Mouse (Mus musculus): ENCODE measurements around the gene Trip10. TPM values are rescaled to one million over a fixed set of nuclear protein-coding genes. Genes with fewer than 3 reads are reported as not detected.

The Trip10 gene
- polyA plus RNA-seq, 1 experiment from 2014 or later: 10.4 TPM

- no peaks in the 10 kb centered on the region for H3K27me3 ChIP-seq (ENCODE audit: control insufficient read depth, insufficient read depth, low read depth, low read length)
- 82% methylated on average over 22 of the region's 22 CpGs for WGBS (ENCODE audit: insufficient replicate concordance)
- no peak overlapping the region for H3K9ac ChIP-seq (ENCODE audit: low read depth, low read length)
- no peak for ATAC-seq (ENCODE audit: low read depth)
- no peak overlapping the region for H3K4me3 ChIP-seq (ENCODE audit: low read depth, low read length)
- no peaks in the 10 kb centered on the region for H3K9me3 ChIP-seq (replicated peaks; ENCODE audit: control insufficient read depth, low read length)
- H3K4me1 ChIP-seq (ENCODE audit: control insufficient read depth, low read depth, low read length): no peaks in the 10 kb centered on the region
- H3K4me2 ChIP-seq (ENCODE audit: low read depth, low read length): no peak overlapping the region
- H3K36me3 ChIP-seq (ENCODE audit: control insufficient read depth, insufficient read depth): no peaks in the 10 kb centered on the region
- no peak overlapping the region for H3K27ac ChIP-seq (ENCODE audit: low read length)
Observed at GRCm38 (mm10) chr17:57256921-57257485, 7.7 kb downstream of the Trip10 start.

DNA sequence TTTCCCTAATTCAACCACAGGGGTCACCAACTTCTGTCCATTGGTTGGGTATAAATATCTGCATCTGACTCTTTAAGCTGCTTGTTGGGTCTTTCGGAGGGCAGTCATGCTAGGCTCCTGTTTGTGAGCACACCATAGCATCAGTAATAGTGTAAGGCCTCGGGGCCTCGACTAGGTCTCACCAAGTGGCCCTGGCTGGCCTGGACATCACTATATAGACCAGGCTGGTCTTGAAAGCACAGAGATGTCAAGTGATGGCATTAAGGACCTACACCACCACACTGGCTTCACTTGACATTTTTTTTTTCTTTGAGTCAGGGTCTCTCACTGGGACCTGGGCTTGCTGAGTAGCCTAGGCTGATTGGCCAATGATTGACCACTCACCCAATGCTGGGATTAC lies 8.9 kb downstream of the Trip10 start:
- no peak overlapping the region for H3K4me2 ChIP-seq (ENCODE audit: low read depth, low read length)
- no peaks in the 10 kb centered on the region for H3K9me3 ChIP-seq (replicated peaks; ENCODE audit: control insufficient read depth, low read length)
- H3K9ac ChIP-seq (ENCODE audit: low read depth, low read length): no peak overlapping the region
- no peaks in the 10 kb centered on the region for H3K36me3 ChIP-seq (ENCODE audit: control insufficient read depth, insufficient read depth)
- no peak for ATAC-seq (ENCODE audit: low read depth)
- no peak overlapping the region for H3K27ac ChIP-seq (ENCODE audit: low read length)
- WGBS (ENCODE audit: insufficient replicate concordance): 73% methylated on average over 3 of the region's 3 CpGs
- H3K4me1 ChIP-seq (ENCODE audit: control insufficient read depth, low read depth, low read length): no peaks in the 10 kb centered on the region
- no peaks in the 10 kb centered on the region for H3K27me3 ChIP-seq (ENCODE audit: control insufficient read depth, insufficient read depth, low read depth, low read length)
- H3K4me3 ChIP-seq (ENCODE audit: low read depth, low read length): no peak overlapping the region

DNA sequence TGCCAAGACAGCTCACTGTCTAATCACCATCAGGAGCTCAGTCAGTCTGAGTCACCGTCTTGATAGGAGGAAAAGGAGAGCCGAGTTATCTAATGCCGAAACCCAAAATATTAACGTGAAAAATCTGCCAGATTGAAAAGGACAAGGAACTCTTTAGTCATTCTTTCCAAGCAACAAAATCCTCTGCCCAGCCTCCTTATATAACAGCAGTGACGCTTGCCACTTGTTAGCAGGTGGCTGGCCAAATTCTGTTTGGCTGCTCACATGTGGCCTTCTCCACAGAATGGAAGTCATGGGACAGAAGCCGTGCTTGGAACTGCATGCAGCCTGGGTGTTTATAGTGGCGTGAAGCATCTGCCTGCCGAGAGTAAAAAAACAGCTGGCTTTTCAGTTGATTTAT lies 10.5 kb downstream of the Trip10 start:
- H3K36me3 ChIP-seq (ENCODE audit: control insufficient read depth, insufficient read depth): no peaks in the 10 kb centered on the region

GRCm38 (mm10) chr17:57260351-57260750 lies 11.1 kb downstream of the Trip10 start:
- WGBS (ENCODE audit: insufficient replicate concordance): 66% methylated on average over 9 of the region's 9 CpGs
- Histone ChIP-seq H3K27me3 (ENCODE audit: control insufficient read depth, insufficient read depth, low read depth, low read length) (no peaks in the 10 kb centered on the region), H3K4me1 (ENCODE audit: control insufficient read depth, low read depth, low read length) (peaks cover 9% of the 10 kb centered on the region), H3K9me3 (replicated peaks; ENCODE audit: control insufficient read depth, low read length) (no peaks in the 10 kb centered on the region), H3K27ac (ENCODE audit: low read length) (no peak overlapping the region), H3K4me2 (ENCODE audit: low read depth, low read length) (no peak overlapping the region), H3K4me3 (ENCODE audit: low read depth, low read length) (no peak overlapping the region), H3K36me3 (ENCODE audit: control insufficient read depth, insufficient read depth) (no peaks in the 10 kb centered on the region), H3K9ac (ENCODE audit: low read depth, low read length) (no peak overlapping the region)
- no peak for ATAC-seq (ENCODE audit: low read depth)

More for the DNA sequence above, 10.5 kb downstream of the Trip10 start:
- no peaks in the 10 kb centered on the region for H3K9me3 ChIP-seq (replicated peaks; ENCODE audit: control insufficient read depth, low read length)
- no peak for ATAC-seq (ENCODE audit: low read depth)
- no peak overlapping the region for H3K4me2 ChIP-seq (ENCODE audit: low read depth, low read length)
- H3K27me3 ChIP-seq (ENCODE audit: control insufficient read depth, insufficient read depth, low read depth, low read length): no peaks in the 10 kb centered on the region
- no peak overlapping the region for H3K9ac ChIP-seq (ENCODE audit: low read depth, low read length)
- 73% methylated on average over 8 of the region's 8 CpGs for WGBS (ENCODE audit: insufficient replicate concordance)
- no peak overlapping the region for H3K4me3 ChIP-seq (ENCODE audit: low read depth, low read length)
- H3K27ac ChIP-seq (ENCODE audit: low read length): no peak overlapping the region
- H3K4me1 ChIP-seq (ENCODE audit: control insufficient read depth, low read depth, low read length): peaks cover 4% of the 10 kb centered on the region

GRCm38 (mm10) chr17:57261286-57261685 lies 12.0 kb downstream of the Trip10 start:
- no peak overlapping the region for H3K27ac ChIP-seq (ENCODE audit: low read length)
- peaks cover 9% of the 10 kb centered on the region for H3K4me1 ChIP-seq (ENCODE audit: control insufficient read depth, low read depth, low read length)
- H3K4me3 ChIP-seq (ENCODE audit: low read depth, low read length): no peak overlapping the region
- H3K9ac ChIP-seq (ENCODE audit: low read depth, low read length): no peak overlapping the region
- H3K27me3 ChIP-seq (ENCODE audit: control insufficient read depth, insufficient read depth, low read depth, low read length): no peaks in the 10 kb centered on the region
- no peak for ATAC-seq (ENCODE audit: low read depth)
- no peaks in the 10 kb centered on the region for H3K36me3 ChIP-seq (ENCODE audit: control insufficient read depth, insufficient read depth)
- WGBS (ENCODE audit: insufficient replicate concordance): 76% methylated on average over 4 of the region's 4 CpGs
- H3K9me3 ChIP-seq (replicated peaks; ENCODE audit: control insufficient read depth, low read length): no peaks in the 10 kb centered on the region
- no peak overlapping the region for H3K4me2 ChIP-seq (ENCODE audit: low read depth, low read length)

DNA sequence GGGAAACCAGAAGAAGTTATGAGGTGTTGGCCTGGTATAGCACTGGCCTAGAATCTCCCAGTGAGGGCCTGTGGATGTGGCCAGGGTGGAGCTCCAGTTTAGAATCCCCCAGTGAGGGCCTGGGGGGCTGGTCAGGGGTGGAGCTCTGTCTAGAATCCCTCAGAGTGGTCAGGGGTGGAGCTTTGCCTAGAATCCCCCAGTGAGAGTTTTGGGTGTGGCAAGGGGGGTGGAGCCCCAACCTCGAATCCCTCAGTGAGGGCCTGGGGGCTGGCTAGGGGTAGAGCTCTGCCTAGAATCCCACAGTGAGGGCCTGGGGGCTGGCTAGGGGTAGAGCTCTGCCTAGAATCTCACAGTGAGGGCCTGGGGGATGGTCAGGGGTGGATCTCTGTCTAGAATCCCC lies 12.5 kb downstream of the Trip10 start:
- Histone ChIP-seq H3K4me2 (ENCODE audit: low read depth, low read length) (no peak overlapping the region), H3K4me3 (ENCODE audit: low read depth, low read length) (no peak overlapping the region), H3K27ac (ENCODE audit: low read length) (no peak overlapping the region), H3K9me3 (replicated peaks; ENCODE audit: control insufficient read depth, low read length) (no peaks in the 10 kb centered on the region), H3K9ac (ENCODE audit: low read depth, low read length) (no peak overlapping the region), H3K27me3 (ENCODE audit: control insufficient read depth, insufficient read depth, low read depth, low read length) (no peaks in the 10 kb centered on the region), H3K4me1 (ENCODE audit: control insufficient read depth, low read depth, low read length) (peaks cover 9% of the 10 kb centered on the region), H3K36me3 (ENCODE audit: control insufficient read depth, insufficient read depth) (no peaks in the 10 kb centered on the region)
- no peak for ATAC-seq (ENCODE audit: low read depth)
- 19% methylated on average over 1 of the region's 1 CpGs for WGBS (ENCODE audit: insufficient replicate concordance)

DNA sequence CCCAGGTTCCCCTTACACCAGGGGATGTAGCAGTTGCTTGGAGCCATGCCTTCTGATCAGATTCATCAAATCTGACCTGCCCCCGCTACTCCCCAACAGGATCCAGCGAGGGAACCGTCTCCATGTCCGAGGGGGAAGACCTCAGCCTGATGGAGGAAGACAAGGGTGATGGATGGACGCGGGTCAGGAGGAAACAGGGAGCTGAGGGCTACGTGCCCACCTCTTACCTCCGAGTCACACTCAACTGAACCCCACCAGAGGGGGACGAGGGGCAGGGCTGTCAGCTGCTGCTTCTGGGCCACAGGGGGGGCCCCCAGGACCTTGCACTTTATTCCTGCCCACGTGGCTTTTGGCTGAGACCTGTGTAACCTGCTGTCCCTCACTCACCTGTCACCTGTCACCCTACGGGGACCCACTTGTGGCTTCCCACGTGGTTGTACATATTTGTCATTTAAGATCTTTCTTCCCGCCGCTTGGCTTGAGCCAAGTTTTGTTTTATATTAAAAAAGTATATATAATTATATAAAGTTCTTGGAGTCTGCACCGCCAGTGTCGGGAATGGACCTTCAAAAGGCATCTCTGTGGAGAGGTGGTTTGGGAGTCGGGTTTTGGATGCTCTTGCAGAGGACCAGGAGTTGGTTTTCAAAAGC lies 13.8 kb downstream of the Trip10 start:
- Histone ChIP-seq H3K9ac (ENCODE audit: low read depth, low read length) (no peak overlapping the region), H3K4me2 (ENCODE audit: low read depth, low read length) (no peak overlapping the region), H3K27ac (ENCODE audit: low read length) (no peak overlapping the region), H3K4me1 (ENCODE audit: control insufficient read depth, low read depth, low read length) (peaks cover 9% of the 10 kb centered on the region), H3K4me3 (ENCODE audit: low read depth, low read length) (no peak overlapping the region), H3K36me3 (ENCODE audit: control insufficient read depth, insufficient read depth) (no peaks in the 10 kb centered on the region), H3K27me3 (ENCODE audit: control insufficient read depth, insufficient read depth, low read depth, low read length) (no peaks in the 10 kb centered on the region), H3K9me3 (replicated peaks; ENCODE audit: control insufficient read depth, low read length) (no peaks in the 10 kb centered on the region)
- no peak for ATAC-seq (ENCODE audit: low read depth)
- WGBS (ENCODE audit: insufficient replicate concordance): 79% methylated on average over 17 of the region's 17 CpGs

- peak; percentile 15 for ATAC-seq (ENCODE audit: low read depth)
- Histone ChIP-seq H3K9me3 (replicated peaks; ENCODE audit: control insufficient read depth, low read length) (no peaks in the 10 kb centered on the region), H3K27ac (ENCODE audit: low read length) (no peak overlapping the region), H3K4me2 (ENCODE audit: low read depth, low read length) (no peak overlapping the region), H3K4me3 (ENCODE audit: low read depth, low read length) (no peak overlapping the region), H3K27me3 (ENCODE audit: control insufficient read depth, insufficient read depth, low read depth, low read length) (no peaks in the 10 kb centered on the region), H3K36me3 (ENCODE audit: control insufficient read depth, insufficient read depth) (no peaks in the 10 kb centered on the region), H3K4me1 (ENCODE audit: control insufficient read depth, low read depth, low read length) (peaks cover 9% of the 10 kb centered on the region), H3K9ac (ENCODE audit: low read depth, low read length) (no peak overlapping the region)
- WGBS (ENCODE audit: insufficient replicate concordance): 40% methylated on average over 2 of the region's 2 CpGs
Observed at GRCm38 (mm10) chr17:57264164-57264563, 14.9 kb downstream of the Trip10 start.
